Mouse (Mus musculus): ENCODE measurements around the gene 4930524B15Rik. TPM values are rescaled to one million over a fixed set of nuclear protein-coding genes. Genes with fewer than 3 reads are reported as not detected.
A peak's percentile ranks its signal among the peaks of the same experiment; 100 is the strongest.
"Not testable (repeated sequence)": the region's sequence is repeated elsewhere in the genome, so short reads cannot be mapped to it uniquely, and the experiment has no call there.

Gene 4930524B15Rik
- polyA plus RNA-seq, 1 experiment = not detected

GRCm38 (mm10) chr11:32000281-32000680 lies 34.9 kb downstream of the 4930524B15Rik start, which contains the start of gene Nsg2:
Gene Nsg2 (plus strand): TSS chr11:32000463.
- no peaks in the 10 kb centered on the region for H3K79me2 ChIP-seq (ENCODE audit: control insufficient read depth, insufficient read depth)
- H3K4me3 ChIP-seq (ENCODE audit: insufficient read depth, poor library complexity, severe bottlenecking) = no peak within 1 kb of the TSS
- peaks cover 13% of the 10 kb centered on the region for H3K27me3 ChIP-seq (ENCODE audit: control insufficient read depth, insufficient read depth, insufficient read length)

GRCm38 (mm10) chr11:32001181-32001910 lies 36.0 kb downstream of the 4930524B15Rik start:
- H3ac ChIP-seq (ENCODE audit: control insufficient read depth, insufficient read length, low read depth) = no peak overlapping the region

More at GRCm38 (mm10) chr11:32000281-32000680, 34.9 kb downstream of the 4930524B15Rik start, which contains the start of gene Nsg2:
- TF ChIP-seq CEBPB (IDR thresholded peaks at IDR 0.05; ENCODE audit: low read depth) (no peak), MAX (IDR thresholded peaks at IDR 0.05) (no peak), USF1 (IDR thresholded peaks at IDR 0.05; ENCODE audit: low read depth) (no peak), MYOG (IDR thresholded peaks at IDR 0.05; ENCODE audit: control insufficient read depth, extremely low read depth, insufficient read length) (no peak), FOSL1 (IDR thresholded peaks at IDR 0.05; ENCODE audit: insufficient read depth, low read length, poor library complexity, severe bottlenecking) (no peak), CTCF (IDR thresholded peaks at IDR 0.05; ENCODE audit: control insufficient read depth, insufficient read depth, insufficient read length) (peak; percentile 59), MYOD1 (IDR thresholded peaks at IDR 0.05; ENCODE audit: control insufficient read depth, insufficient read length, low read depth) (peak; percentile 35)
- Histone ChIP-seq H3K36me3 (ENCODE audit: control insufficient read depth, insufficient read depth) (no peaks in the 10 kb centered on the region), H3ac (ENCODE audit: control insufficient read depth, insufficient read length, low read depth) (no peak within 1 kb of the TSS), H3K79me3 (ENCODE audit: low read depth) (no peaks in the 10 kb centered on the region)

GRCm38 (mm10) chr11:32002670-32003072 lies 37.3 kb downstream of the 4930524B15Rik start:
- H3K79me2 ChIP-seq (ENCODE audit: control insufficient read depth, insufficient read depth) = no peaks in the 10 kb centered on the region
- no peaks in the 10 kb centered on the region for H3K36me3 ChIP-seq (ENCODE audit: control insufficient read depth, insufficient read depth)
- H3K27me3 ChIP-seq (ENCODE audit: control insufficient read depth, insufficient read depth, insufficient read length) = peaks cover 13% of the 10 kb centered on the region
- H3K4me3 ChIP-seq (ENCODE audit: insufficient read depth, poor library complexity, severe bottlenecking) = no peak overlapping the region
- TF ChIP-seq MYOG (IDR thresholded peaks at IDR 0.05; ENCODE audit: control insufficient read depth, extremely low read depth, insufficient read length) (no peak), FOSL1 (IDR thresholded peaks at IDR 0.05; ENCODE audit: insufficient read depth, low read length, poor library complexity, severe bottlenecking) (no peak), CTCF (IDR thresholded peaks at IDR 0.05; ENCODE audit: control insufficient read depth, insufficient read depth, insufficient read length) (no peak), CEBPB (IDR thresholded peaks at IDR 0.05; ENCODE audit: low read depth) (no peak), MAX (IDR thresholded peaks at IDR 0.05) (no peak), MYOD1 (IDR thresholded peaks at IDR 0.05; ENCODE audit: control insufficient read depth, insufficient read length, low read depth) (no peak), USF1 (IDR thresholded peaks at IDR 0.05; ENCODE audit: low read depth) (no peak)
- no peak overlapping the region for H3ac ChIP-seq (ENCODE audit: control insufficient read depth, insufficient read length, low read depth)
- H3K79me3 ChIP-seq (ENCODE audit: low read depth) = no peaks in the 10 kb centered on the region

More at GRCm38 (mm10) chr11:32001181-32001910, 36.0 kb downstream of the 4930524B15Rik start:
- Histone ChIP-seq H3K79me2 (ENCODE audit: control insufficient read depth, insufficient read depth) (no peaks in the 10 kb centered on the region), H3K79me3 (ENCODE audit: low read depth) (no peaks in the 10 kb centered on the region), H3K4me3 (ENCODE audit: insufficient read depth, poor library complexity, severe bottlenecking) (no peak overlapping the region), H3K27me3 (ENCODE audit: control insufficient read depth, insufficient read depth, insufficient read length) (peaks cover 13% of the 10 kb centered on the region), H3K36me3 (ENCODE audit: control insufficient read depth, insufficient read depth) (no peaks in the 10 kb centered on the region)
- TF ChIP-seq MYOG (IDR thresholded peaks at IDR 0.05; ENCODE audit: control insufficient read depth, extremely low read depth, insufficient read length) (no peak), FOSL1 (IDR thresholded peaks at IDR 0.05; ENCODE audit: insufficient read depth, low read length, poor library complexity, severe bottlenecking) (no peak), CEBPB (IDR thresholded peaks at IDR 0.05; ENCODE audit: low read depth) (no peak)

- H3K79me3 ChIP-seq (ENCODE audit: low read depth); H3K4me3 ChIP-seq (ENCODE audit: insufficient read depth, poor library complexity, severe bottlenecking); H3K27me3 ChIP-seq (ENCODE audit: control insufficient read depth, insufficient read depth, insufficient read length); H3ac ChIP-seq (ENCODE audit: control insufficient read depth, insufficient read length, low read depth); H3K79me2 ChIP-seq (ENCODE audit: control insufficient read depth, insufficient read depth); H3K36me3 ChIP-seq (ENCODE audit: control insufficient read depth, insufficient read depth): not testable (repeated sequence)
These were observed 42.7 kb downstream of the 4930524B15Rik start for GRCm38 (mm10) chr11:32008049-32008448.

- Histone ChIP-seq H3K4me3 (ENCODE audit: insufficient read depth, poor library complexity, severe bottlenecking) (no peak overlapping the region), H3K27me3 (ENCODE audit: control insufficient read depth, insufficient read depth, insufficient read length) (no peaks in the 10 kb centered on the region), H3ac (ENCODE audit: control insufficient read depth, insufficient read length, low read depth) (no peak overlapping the region), H3K79me3 (ENCODE audit: low read depth) (no peaks in the 10 kb centered on the region), H3K36me3 (ENCODE audit: control insufficient read depth, insufficient read depth) (no peaks in the 10 kb centered on the region), H3K79me2 (ENCODE audit: control insufficient read depth, insufficient read depth) (no peaks in the 10 kb centered on the region)
- no peak for TF ChIP-seq CEBPB (IDR thresholded peaks at IDR 0.05; ENCODE audit: low read depth)
- TF ChIP-seq USF1 (IDR thresholded peaks at IDR 0.05; ENCODE audit: low read depth) = no peak
- TF ChIP-seq MYOD1 (IDR thresholded peaks at IDR 0.05; ENCODE audit: control insufficient read depth, insufficient read length, low read depth) = no peak
- TF ChIP-seq FOSL1 (IDR thresholded peaks at IDR 0.05; ENCODE audit: insufficient read depth, low read length, poor library complexity, severe bottlenecking) = no peak
- TF ChIP-seq MAX (IDR thresholded peaks at IDR 0.05) = no peak
- TF ChIP-seq MYOG (IDR thresholded peaks at IDR 0.05; ENCODE audit: control insufficient read depth, extremely low read depth, insufficient read length) = no peak
- TF ChIP-seq CTCF (IDR thresholded peaks at IDR 0.05; ENCODE audit: control insufficient read depth, insufficient read depth, insufficient read length) = no peak
These were observed 43.5 kb downstream of the 4930524B15Rik start for GRCm38 (mm10) chr11:32008852-32009251.

Data from C2C12 (cell line).